Mouse (Mus musculus) T-helper 1 cell (primary cell): ENCODE results near the gene Rnf150.

Source experiments
- in situ Hi-C: fragments of 300-600 bp; cut with MboI, MseI; formaldehyde crosslinking; loops from one replicate; pipeline ENCODE4 v1.15.1; 2025; ENCODE audit warnings: high pct_unique_total_duplicates

Rnf150 gene

GRCm38 (mm10) chr8:83067906-83068305 is 204.8 kb downstream of the Rnf150 start:
- in situ Hi-C loops: no loop called here

- in situ Hi-C loops: no loop called here
These were observed 211.1 kb downstream of the Rnf150 start for GRCm38 (mm10) chr8:83074248-83074647.

DNA sequence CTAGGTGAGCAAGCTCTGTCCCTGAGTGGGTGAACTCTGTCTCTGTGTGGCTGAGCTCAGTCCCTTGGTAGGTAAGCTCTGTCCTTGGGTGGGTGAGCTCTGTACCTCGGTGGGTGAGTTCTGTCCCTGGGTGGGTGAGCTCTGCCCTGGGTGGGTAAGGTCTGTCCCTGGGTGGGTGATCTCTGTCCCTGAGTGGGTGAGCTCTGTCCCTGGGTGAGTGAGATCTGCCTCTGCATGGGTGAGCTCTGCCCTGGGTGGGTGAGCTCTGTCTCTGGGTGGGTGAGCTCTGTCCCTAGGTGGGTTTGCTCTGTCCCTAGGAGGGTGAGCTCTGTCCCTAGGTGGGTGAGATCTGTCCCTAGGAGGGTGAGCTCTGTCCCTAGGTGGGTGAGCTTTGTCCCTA is 213.5 kb downstream of the Rnf150 start:
- in situ Hi-C loops: loop anchor here (25.0 kb wide), 1 partner anchor 714 kb away; no protein-coding TSS in a partner anchor

DNA sequence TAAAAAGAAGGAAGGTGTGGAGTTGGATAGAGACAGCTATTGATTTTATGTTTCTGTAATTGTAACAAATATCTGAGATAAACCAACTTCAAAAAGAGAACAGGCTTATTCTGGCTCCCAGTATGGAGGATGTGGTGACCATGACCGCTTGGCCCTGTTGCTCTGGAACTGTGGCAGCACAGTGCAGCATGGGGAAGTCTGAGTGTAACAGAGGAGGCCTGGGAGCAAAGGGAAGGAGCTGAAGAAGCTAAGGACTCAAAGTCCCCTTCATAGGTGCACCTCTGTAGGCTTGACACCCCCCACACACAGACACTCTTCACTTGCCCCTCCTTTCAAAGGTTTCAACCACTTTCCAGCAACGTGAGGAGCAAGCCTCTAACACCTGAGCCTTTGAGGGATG is 214.2 kb downstream of the Rnf150 start:
- in situ Hi-C loops: loop anchor here (25.0 kb wide), 1 partner anchor 715 kb away; no protein-coding TSS in a partner anchor

GRCm38 (mm10) chr8:83078701-83079533 is 215.8 kb downstream of the Rnf150 start:
- in situ Hi-C loops: loop anchor here (25.0 kb wide), 1 partner anchor 717 kb away; no protein-coding TSS in a partner anchor

DNA sequence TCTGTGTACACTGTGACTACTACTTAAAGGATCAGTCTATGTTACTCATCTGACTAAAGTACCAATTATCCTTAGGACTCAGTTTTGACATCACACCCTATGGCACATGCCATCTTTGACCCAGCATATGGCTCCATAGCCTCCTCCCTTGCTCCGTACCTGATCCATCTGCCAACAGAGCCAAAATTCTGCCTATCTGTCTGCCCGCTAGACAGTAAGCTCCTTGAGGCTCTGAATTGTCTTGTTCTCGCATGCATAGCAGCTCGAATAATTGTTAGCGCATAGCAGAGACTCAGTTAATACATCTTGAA is 216.3 kb downstream of the Rnf150 start:
- in situ Hi-C loops: loop anchor here (25.0 kb wide), 1 partner anchor 717 kb away; no protein-coding TSS in a partner anchor

GRCm38 (mm10) chr8:83081266-83081665 is 218.1 kb downstream of the Rnf150 start:
- in situ Hi-C loops: loop anchor here (25.0 kb wide), 1 partner anchor 719 kb away; no protein-coding TSS in a partner anchor

DNA sequence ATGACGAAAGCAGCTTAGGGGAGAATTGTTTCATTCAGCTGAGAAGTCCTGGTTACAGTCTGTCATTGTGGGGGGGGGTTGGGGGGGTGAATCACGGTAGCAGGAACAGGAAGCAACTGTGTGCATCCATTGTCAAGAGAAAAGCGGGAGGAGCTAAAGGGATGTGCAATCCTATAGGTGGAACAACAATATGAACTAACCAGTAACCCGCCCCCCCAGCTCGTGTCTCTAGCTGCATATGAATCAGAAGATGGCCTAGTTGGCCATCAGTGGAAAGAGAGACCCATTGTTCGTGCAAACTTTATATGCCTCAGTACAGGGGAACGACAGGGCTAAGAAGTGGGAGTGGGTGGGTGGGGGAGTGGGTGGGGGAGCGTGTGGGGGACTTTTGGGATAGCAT is 218.7 kb downstream of the Rnf150 start:
- in situ Hi-C loops: loop anchor here (25.0 kb wide), 1 partner anchor 720 kb away; no protein-coding TSS in a partner anchor

- in situ Hi-C loops: loop anchor here (25.0 kb wide), 1 partner anchor 720 kb away; no protein-coding TSS in a partner anchor
These were observed 219.1 kb downstream of the Rnf150 start for GRCm38 (mm10) chr8:83082251-83082650.

DNA sequence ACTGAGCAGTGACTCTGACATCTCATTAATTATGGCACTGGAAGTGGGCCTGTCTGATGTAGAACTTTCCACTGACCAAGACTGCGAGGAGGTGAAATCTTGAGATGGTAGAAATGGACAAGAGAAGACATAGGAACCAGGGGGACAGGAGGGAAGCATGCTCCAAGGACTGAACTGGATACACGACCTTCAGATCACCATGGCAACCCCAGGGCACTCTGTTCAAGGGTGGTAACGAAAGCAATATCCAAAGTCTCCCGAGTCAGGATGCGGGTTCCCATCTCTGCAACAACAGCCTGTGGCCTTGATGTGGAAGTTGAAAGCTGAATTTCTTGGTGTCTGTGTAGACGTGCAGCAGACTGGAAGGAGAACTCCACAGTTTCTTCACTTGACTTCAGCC is 220.3 kb downstream of the Rnf150 start:
- in situ Hi-C loops: loop anchor here (25.0 kb wide), 1 partner anchor 721 kb away; no protein-coding TSS in a partner anchor

GRCm38 (mm10) chr8:83085581-83085980 is 222.4 kb downstream of the Rnf150 start:
- in situ Hi-C loops: loop anchor here (5.0 to 25.0 kb wide), 2 partner anchors 223 to 723 kb away; partner anchors contain the start of gene Rnf150

DNA sequence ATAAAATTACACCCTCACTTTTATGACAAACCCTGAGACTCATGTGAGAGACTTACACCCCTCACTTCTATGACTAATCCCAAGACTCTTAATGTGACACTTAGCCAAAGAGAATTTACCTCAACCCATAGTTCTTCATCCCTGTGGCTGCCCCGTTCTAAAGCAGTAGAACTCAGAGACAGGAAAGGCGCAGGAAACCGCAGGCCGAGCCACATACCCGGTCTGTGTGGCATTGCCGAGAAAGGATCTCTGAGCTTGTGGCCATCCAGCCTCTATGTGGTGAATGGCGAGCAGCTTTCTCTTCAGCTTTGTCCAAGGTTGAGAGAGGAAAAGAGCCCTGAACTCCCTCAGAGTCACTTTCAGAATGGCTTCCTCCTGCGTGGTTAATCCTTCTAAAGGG is 223.5 kb downstream of the Rnf150 start:
- in situ Hi-C loops: loop anchor here (5.0 to 25.0 kb wide), 2 partner anchors 224 to 724 kb away; partner anchors contain the start of gene Rnf150

- in situ Hi-C loops: loop anchor here (5.0 to 25.0 kb wide), 2 partner anchors 225 to 725 kb away; partner anchors contain the start of gene Rnf150
These were observed 224.4 kb downstream of the Rnf150 start for GRCm38 (mm10) chr8:83087604-83088003.

GRCm38 (mm10) chr8:83088156-83088555 is 225.0 kb downstream of the Rnf150 start:
- in situ Hi-C loops: loop anchor here (5.0 to 25.0 kb wide), 2 partner anchors 226 to 726 kb away; partner anchors contain the start of gene Rnf150

DNA sequence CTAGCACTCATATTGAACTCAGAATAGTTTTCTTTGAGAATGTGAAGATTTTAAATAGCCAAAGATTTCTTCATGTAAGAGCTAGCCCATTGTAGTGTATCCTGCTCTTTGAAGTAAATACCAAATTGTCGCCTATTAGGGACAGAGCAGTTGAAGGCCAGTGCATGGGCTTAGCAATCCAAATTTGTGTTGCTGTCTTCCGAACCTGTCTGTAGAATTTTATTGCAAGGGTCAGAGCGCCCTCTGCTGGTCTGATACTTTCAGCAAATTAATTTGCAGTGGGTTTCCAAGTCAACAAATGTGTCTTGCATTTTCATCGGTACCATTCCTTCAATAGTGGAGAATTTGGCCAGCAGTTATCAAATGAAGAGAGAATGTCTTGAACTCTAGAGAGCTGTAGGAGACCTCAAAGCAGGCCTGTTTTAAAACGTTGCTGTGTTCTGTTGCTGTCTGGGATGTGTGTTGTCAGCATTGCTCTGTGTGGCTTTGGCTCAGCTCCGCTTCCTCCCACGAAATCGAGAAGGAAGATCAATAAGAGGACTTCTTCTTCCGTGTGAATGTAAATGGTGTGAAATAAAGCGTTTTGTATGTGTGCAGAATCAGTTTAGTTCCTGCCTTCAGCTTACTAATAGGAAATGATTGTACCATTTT is 226.3 kb downstream of the Rnf150 start:
- in situ Hi-C loops: loop anchor here (5.0 to 25.0 kb wide), 2 partner anchors 227 to 727 kb away; partner anchors contain the start of gene Rnf150

GRCm38 (mm10) chr8:83090446-83090845 is 227.3 kb downstream of the Rnf150 start:
- in situ Hi-C loops: loop anchor here (25.0 kb wide), 1 partner anchor 728 kb away; no protein-coding TSS in a partner anchor

GRCm38 (mm10) chr8:83100041-83100440 is 236.9 kb downstream of the Rnf150 start:
- in situ Hi-C loops: no loop called here

DNA sequence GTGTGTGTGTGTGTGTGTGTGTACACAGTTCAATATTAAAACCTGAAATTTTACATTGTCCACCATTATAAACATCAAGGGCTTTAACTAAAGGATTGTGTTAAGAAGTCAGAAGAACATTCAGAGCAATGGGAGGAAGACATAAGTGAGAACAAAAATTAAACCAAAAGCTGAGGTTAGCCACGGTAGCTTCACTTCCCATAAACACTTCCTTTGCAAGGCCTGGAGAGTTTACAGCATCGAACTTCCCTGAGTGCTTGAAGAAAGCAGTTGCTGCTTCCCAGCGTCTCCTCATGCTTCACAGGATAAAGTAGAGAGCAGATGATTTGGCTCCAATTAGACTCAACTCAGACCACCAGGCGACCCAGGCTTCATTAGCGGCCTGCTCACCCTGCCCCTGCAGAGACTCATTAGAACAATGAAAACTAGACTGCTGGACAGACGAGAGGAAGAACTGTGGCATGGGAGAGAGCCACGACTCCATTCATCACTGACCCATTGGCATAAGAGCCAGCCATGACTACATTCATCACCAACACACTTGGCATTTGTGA is 239.9 kb downstream of the Rnf150 start:
- in situ Hi-C loops: no loop called here

GRCm38 (mm10) chr8:83103968-83104367 is 240.8 kb downstream of the Rnf150 start:
- in situ Hi-C loops: no loop called here

- in situ Hi-C loops: no loop called here
These were observed 246.6 kb downstream of the Rnf150 start for GRCm38 (mm10) chr8:83109756-83110155.

- in situ Hi-C loops: no loop called here
These were observed 247.0 kb downstream of the Rnf150 start for GRCm38 (mm10) chr8:83110177-83110576.

DNA sequence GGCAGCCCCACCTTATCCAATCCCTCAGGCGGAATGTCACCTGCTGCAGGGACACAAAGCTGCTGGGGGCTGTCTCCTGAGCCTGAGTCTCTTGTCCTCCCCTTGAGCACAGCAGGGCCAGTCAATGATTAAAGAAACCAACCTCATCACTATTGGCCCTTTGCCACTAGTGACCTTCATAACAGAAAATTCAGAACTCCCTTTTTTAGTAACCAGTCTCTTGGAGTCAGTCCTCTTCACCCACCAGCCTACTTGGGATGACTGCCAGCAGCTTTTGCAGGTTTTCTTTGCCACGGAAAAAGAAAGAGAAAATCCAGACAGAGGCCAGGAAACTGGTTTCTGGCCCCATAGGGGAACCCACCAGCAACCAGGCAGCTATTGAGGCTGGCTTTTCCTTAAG is 271.9 kb downstream of the Rnf150 start:
- in situ Hi-C loops: no loop called here
